Mouse (Mus musculus): Measurements from ENCODE around the gene Tgfbi. TPM values are rescaled to one million over a fixed set of nuclear protein-coding genes. Genes with fewer than 3 reads are reported as not detected.

Tgfbi gene
- total and polyA plus RNA-seq, 3 experiments, result 0.02 TPM; not detected in 2

GRCm38 (mm10) chr13:56575074-56575473, 34.2 kb upstream of the Tgfbi start:
- ATAC-seq (ENCODE audit: extremely low read depth, insufficient number of reproducible peaks, low FRiP score, poor library complexity, severe bottlenecking) (no peak), DNase-seq (ENCODE audit: low spot score) (no peak)
- Histone ChIP-seq H3K36me3 (replicated peaks) (no peaks in the 10 kb centered on the region), H3K4me1 (ENCODE audit: insufficient read depth, low read depth, low read length) (no peaks in the 10 kb centered on the region), H3K4me3 (ENCODE audit: low read depth, low read length) (no peak overlapping the region), H3K27me3 (ENCODE audit: insufficient read depth, low read length) (no peaks in the 10 kb centered on the region), H3K9me3 (replicated peaks) (peaks cover 69% of the 10 kb centered on the region)
- no peak for TF ChIP-seq GATA2 (IDR thresholded peaks at IDR 0.05; ENCODE audit: borderline replicate concordance, low read depth, low read length)
- no peak for TF ChIP-seq TAL1 (conservative IDR thresholded peaks at IDR 0.05; ENCODE audit: low read depth, low read length)
- no peak for TF ChIP-seq CTCF (IDR thresholded peaks at IDR 0.05; ENCODE audit: low read depth, low read length)
- no peak for TF ChIP-seq GATA1 (IDR thresholded peaks at IDR 0.05; ENCODE audit: borderline replicate concordance, low read length)

GRCm38 (mm10) chr13:56575701-56576321, 33.5 kb upstream of the Tgfbi start:
- Histone ChIP-seq H3K36me3 (replicated peaks) (no peaks in the 10 kb centered on the region), H3K9me3 (replicated peaks) (peaks cover 67% of the 10 kb centered on the region), H3K4me1 (ENCODE audit: insufficient read depth, low read depth, low read length) (no peaks in the 10 kb centered on the region), H3K27me3 (ENCODE audit: insufficient read depth, low read length) (no peaks in the 10 kb centered on the region), H3K4me3 (ENCODE audit: low read depth, low read length) (no peak overlapping the region)
- no peak for DNase-seq (ENCODE audit: low spot score)
- ATAC-seq (ENCODE audit: extremely low read depth, insufficient number of reproducible peaks, low FRiP score, poor library complexity, severe bottlenecking), result no peak
- TF ChIP-seq TAL1 (conservative IDR thresholded peaks at IDR 0.05; ENCODE audit: low read depth, low read length) (no peak), CTCF (IDR thresholded peaks at IDR 0.05; ENCODE audit: low read depth, low read length) (no peak), GATA2 (IDR thresholded peaks at IDR 0.05; ENCODE audit: borderline replicate concordance, low read depth, low read length) (no peak), GATA1 (IDR thresholded peaks at IDR 0.05; ENCODE audit: borderline replicate concordance, low read length) (no peak), POLR2AphosphoS5 (IDR thresholded peaks at IDR 0.05; ENCODE audit: insufficient replicate concordance, low read depth, low read length) (no peak)

DNA sequence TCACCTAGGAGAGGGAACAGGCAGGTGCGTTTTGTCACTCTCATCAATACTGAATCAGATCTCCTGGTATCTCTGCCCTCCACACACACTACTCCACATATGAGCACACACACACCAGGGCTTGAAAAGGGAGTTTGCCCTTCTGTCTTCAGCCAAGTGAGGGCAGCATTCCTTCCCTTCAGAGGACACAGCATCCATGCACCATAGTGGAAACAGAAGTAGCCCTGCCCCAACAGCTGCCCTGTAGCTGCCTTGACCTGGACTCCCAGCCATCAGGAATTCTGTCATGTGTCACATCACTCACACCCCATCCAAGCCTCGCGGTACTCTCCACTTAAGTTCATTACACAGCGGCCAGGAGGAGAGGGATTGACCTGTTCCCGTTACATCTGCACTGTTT, 31.2 kb upstream of the Tgfbi start:
- H3K27me3 ChIP-seq (ENCODE audit: insufficient read depth, low read length), result no peaks in the 10 kb centered on the region
- TF ChIP-seq TAL1 (conservative IDR thresholded peaks at IDR 0.05; ENCODE audit: low read depth, low read length) (no peak), CTCF (IDR thresholded peaks at IDR 0.05; ENCODE audit: low read depth, low read length) (no peak), GATA1 (IDR thresholded peaks at IDR 0.05; ENCODE audit: borderline replicate concordance, low read length) (no peak), POLR2AphosphoS5 (IDR thresholded peaks at IDR 0.05; ENCODE audit: insufficient replicate concordance, low read depth, low read length) (no peak), GATA2 (IDR thresholded peaks at IDR 0.05; ENCODE audit: borderline replicate concordance, low read depth, low read length) (no peak)
- no peak overlapping the region for H3K4me3 ChIP-seq (ENCODE audit: low read depth, low read length)
- no peak for ATAC-seq (ENCODE audit: extremely low read depth, insufficient number of reproducible peaks, low FRiP score, poor library complexity, severe bottlenecking)
- H3K4me1 ChIP-seq (ENCODE audit: insufficient read depth, low read depth, low read length), result no peaks in the 10 kb centered on the region
- H3K36me3 ChIP-seq (replicated peaks), result no peaks in the 10 kb centered on the region
- H3K9me3 ChIP-seq (replicated peaks), result peaks cover 63% of the 10 kb centered on the region
- DNase-seq (ENCODE audit: low spot score), result no peak

DNA sequence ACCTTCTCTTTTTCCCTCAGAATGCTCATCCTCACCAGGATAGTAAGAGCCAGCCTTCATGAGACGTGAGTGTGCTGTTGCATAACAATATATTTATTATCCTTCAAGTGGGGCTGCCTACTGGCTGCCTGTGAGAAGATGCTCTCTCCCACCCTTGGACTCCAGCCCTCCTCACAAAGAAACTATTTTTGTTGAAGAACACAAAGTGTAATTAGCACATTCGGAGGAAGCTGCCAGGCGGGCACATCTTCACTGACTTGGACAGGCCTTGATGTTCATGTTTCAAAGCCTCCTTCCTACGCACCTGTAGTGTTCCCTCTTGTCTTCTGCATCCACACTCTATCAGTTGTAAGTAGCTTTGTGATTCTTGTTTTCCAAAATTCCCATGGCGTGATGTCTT, 28.9 kb upstream of the Tgfbi start:
- Histone ChIP-seq H3K36me3 (replicated peaks) (no peaks in the 10 kb centered on the region), H3K27me3 (ENCODE audit: insufficient read depth, low read length) (no peaks in the 10 kb centered on the region), H3K4me3 (ENCODE audit: low read depth, low read length) (no peak overlapping the region), H3K9me3 (replicated peaks) (peaks cover 65% of the 10 kb centered on the region), H3K4me1 (ENCODE audit: insufficient read depth, low read depth, low read length) (no peaks in the 10 kb centered on the region)
- TF ChIP-seq POLR2AphosphoS5 (IDR thresholded peaks at IDR 0.05; ENCODE audit: insufficient replicate concordance, low read depth, low read length) (no peak), GATA2 (IDR thresholded peaks at IDR 0.05; ENCODE audit: borderline replicate concordance, low read depth, low read length) (no peak), TAL1 (conservative IDR thresholded peaks at IDR 0.05; ENCODE audit: low read depth, low read length) (no peak), GATA1 (IDR thresholded peaks at IDR 0.05; ENCODE audit: borderline replicate concordance, low read length) (no peak), CTCF (IDR thresholded peaks at IDR 0.05; ENCODE audit: low read depth, low read length) (no peak)
- no peak for DNase-seq (ENCODE audit: low spot score)
- no peak for ATAC-seq (ENCODE audit: extremely low read depth, insufficient number of reproducible peaks, low FRiP score, poor library complexity, severe bottlenecking)

DNA sequence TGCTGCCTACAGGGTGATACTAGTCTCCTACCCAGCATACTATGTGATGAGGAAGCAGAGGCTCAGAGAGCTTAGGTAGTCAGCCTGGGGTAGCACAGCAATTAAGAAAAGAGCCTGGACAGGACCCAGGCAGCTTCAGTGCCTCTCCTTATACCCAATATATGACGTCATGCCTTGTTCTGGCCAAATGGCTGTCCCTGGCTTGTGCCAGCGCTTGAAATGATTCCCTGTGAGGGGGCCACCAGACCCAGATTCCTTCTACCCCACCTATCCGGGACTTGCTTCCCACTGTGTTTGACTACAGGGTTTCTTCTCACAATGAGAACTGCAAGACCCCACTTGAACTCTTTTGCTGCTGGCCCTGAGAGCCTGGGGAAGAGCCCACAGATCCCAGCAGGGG, 27.8 kb upstream of the Tgfbi start:
- Histone ChIP-seq H3K36me3 (replicated peaks) (no peaks in the 10 kb centered on the region), H3K4me3 (ENCODE audit: low read depth, low read length) (no peak overlapping the region), H3K4me1 (ENCODE audit: insufficient read depth, low read depth, low read length) (no peaks in the 10 kb centered on the region), H3K27me3 (ENCODE audit: insufficient read depth, low read length) (no peaks in the 10 kb centered on the region), H3K9me3 (replicated peaks) (peaks cover 64% of the 10 kb centered on the region)
- TF ChIP-seq TAL1 (conservative IDR thresholded peaks at IDR 0.05; ENCODE audit: low read depth, low read length) (no peak), CTCF (IDR thresholded peaks at IDR 0.05; ENCODE audit: low read depth, low read length) (no peak), POLR2AphosphoS5 (IDR thresholded peaks at IDR 0.05; ENCODE audit: insufficient replicate concordance, low read depth, low read length) (no peak)
- DNase-seq (ENCODE audit: low spot score) (no peak), ATAC-seq (ENCODE audit: extremely low read depth, insufficient number of reproducible peaks, low FRiP score, poor library complexity, severe bottlenecking) (no peak)

DNA sequence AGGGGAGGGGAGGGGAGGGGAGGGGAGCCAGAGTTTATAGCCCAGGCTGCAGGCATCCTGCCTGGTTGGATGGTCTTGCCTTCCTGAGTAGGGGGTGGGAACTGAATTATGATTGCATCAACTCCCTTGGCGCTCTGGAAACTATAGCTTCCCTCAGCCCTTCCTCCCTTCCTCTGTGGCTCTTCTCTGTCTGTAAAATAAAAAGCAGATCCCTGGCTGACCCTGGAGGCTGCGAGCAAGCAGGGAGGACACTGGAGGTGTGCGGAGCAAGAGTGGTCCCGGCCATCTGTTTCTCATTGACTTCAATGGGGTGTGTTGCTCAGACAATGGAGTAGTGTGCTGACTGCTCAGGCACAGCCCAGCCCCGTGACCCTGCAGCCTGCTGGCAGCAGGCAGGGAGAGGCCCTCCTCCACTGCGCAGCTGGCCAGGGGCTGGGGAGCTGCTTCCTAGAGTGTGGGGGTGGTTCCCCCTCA, 27.3 kb upstream of the Tgfbi start:
- Histone ChIP-seq H3K27me3 (ENCODE audit: insufficient read depth, low read length) (no peaks in the 10 kb centered on the region), H3K4me1 (ENCODE audit: insufficient read depth, low read depth, low read length) (no peaks in the 10 kb centered on the region), H3K9me3 (replicated peaks) (peaks cover 66% of the 10 kb centered on the region), H3K4me3 (ENCODE audit: low read depth, low read length) (no peak overlapping the region), H3K36me3 (replicated peaks) (no peaks in the 10 kb centered on the region)
- TF ChIP-seq GATA2 (IDR thresholded peaks at IDR 0.05; ENCODE audit: borderline replicate concordance, low read depth, low read length), result no peak
- TF ChIP-seq TAL1 (conservative IDR thresholded peaks at IDR 0.05; ENCODE audit: low read depth, low read length), result no peak
- no peak for TF ChIP-seq CTCF (IDR thresholded peaks at IDR 0.05; ENCODE audit: low read depth, low read length)
- TF ChIP-seq GATA1 (IDR thresholded peaks at IDR 0.05; ENCODE audit: borderline replicate concordance, low read length), result no peak
- no peak for TF ChIP-seq POLR2AphosphoS5 (IDR thresholded peaks at IDR 0.05; ENCODE audit: insufficient replicate concordance, low read depth, low read length)
- no peak for DNase-seq (ENCODE audit: low spot score)
- no peak for ATAC-seq (ENCODE audit: extremely low read depth, insufficient number of reproducible peaks, low FRiP score, poor library complexity, severe bottlenecking)
